Mouse (Mus musculus) inflammation-experienced regulatory T-cells, adult 6 months (primary cell): ENCODE measurements around the gene Riok2. TPM values are rescaled to one million over a fixed set of nuclear protein-coding genes. Genes with fewer than 3 reads are reported as not detected.
"Not testable (repeated sequence)": the region's sequence is repeated elsewhere in the genome, so short reads cannot be mapped to it uniquely, and the experiment has no call there.

Experiments
- ATAC-seq: one replicate; pipeline ENCODE4 v1.8.0; 2017
- polyA plus RNA-seq, 3 experiments: library from polyadenylated mRNA; unstranded; fragments of 100-300 nt; shearing (Covaris generic); gene quantifications; one replicate each; pipeline ENCODE4 v1.2.1; 2017

Gene Riok2
- 10 to 100 TPM; 29.9 to 34.5 (median 31.8) TPM for polyA plus RNA-seq

- peak; percentile 97 for ATAC-seq
Measured at GRCm38 (mm10) chr17:17373918-17374910, at the start of gene Riok2. Gene Riok2, plus strand, starts transcription at chr17:17374309.

DNA sequence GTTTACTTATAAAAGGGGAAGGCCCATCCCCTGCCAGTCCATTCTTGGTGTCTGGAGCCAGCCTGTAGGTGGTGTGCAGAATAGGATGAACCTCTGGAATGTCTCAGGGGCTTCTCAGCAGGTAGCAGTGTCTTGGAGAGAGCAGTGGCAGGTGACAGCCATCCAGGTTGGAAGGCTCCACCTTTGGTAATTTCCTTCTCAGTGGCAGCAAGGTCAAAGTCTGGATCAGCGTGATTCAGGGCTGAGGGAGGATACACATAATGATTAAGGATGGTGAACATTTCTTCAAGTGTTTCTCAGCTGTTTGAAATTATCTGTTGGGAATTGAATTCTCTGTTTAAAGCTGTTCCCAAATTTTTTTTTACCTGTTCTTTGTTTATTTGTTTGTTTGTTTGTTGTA, 48.1 kb upstream of the Riok2 start:
- ATAC-seq: not testable (repeated sequence)

- ATAC-seq: no peak
Measured at GRCm38 (mm10) chr17:17326636-17327035, 47.5 kb upstream of the Riok2 start.

- ATAC-seq: peak; percentile 44
Measured at GRCm38 (mm10) chr17:17345374-17346183, 28.5 kb upstream of the Riok2 start.

GRCm38 (mm10) chr17:17346281-17346680, 27.8 kb upstream of the Riok2 start:
- ATAC-seq: not testable (repeated sequence)

DNA sequence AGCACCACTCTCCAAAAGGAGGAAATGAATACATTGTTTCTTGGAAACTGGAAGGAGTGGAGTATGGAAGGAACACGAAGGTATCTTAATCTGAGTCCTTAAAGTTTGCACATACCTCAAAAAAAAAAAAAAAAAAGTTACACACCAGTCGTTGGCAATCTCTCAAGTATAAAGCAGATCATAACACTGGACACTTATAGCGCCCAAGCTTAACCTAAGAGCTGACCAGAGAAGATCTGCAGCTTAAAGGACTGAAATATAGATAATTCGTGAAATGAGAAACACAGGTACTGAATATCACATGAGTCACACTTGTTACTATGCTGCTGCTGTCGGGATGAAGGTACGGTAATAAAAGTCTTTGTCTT, 575 bp upstream of the Riok2 start:
- no peak for ATAC-seq

DNA sequence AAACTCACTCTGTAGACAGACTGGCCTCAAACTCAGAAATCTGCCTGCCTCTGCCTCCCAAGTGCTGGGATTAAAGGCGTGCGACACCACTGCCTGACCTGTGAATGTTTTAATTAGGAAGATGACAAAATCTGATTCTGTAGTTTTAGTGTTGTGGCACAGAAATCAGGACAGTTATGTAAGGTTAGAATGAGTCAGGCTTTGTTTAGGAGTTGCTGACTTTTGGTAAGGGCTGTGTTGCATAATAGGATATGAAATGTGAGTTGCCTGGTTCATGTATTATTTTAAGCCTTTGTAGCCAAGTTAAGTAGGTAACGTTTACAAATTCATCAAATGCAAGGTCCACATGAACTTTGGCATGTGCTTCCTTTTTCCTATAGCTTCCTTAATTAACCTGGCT, 1.5 kb downstream of the Riok2 start:
- no peak for ATAC-seq

GRCm38 (mm10) chr17:17383703-17384102, 9.6 kb downstream of the Riok2 start:
- no peak for ATAC-seq

DNA sequence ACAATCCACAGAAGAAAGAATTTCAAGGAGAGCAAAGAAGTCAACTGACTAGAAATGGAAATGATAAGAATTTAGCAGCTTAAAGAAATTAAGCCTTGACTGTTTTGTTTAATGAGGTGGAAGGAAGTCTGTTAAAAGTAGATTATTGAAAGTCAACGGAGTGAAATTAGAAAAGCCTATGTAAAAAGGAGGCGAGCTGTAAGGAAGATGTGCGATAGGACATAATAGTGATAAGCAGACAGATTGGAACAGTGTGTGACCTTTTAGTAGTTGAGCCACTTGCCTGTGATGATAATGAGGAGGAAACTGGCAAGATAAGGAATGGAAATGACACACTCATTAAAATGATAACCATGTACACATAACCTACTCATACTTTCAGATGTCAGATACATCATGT, 10.4 kb downstream of the Riok2 start:
- no peak for ATAC-seq

DNA sequence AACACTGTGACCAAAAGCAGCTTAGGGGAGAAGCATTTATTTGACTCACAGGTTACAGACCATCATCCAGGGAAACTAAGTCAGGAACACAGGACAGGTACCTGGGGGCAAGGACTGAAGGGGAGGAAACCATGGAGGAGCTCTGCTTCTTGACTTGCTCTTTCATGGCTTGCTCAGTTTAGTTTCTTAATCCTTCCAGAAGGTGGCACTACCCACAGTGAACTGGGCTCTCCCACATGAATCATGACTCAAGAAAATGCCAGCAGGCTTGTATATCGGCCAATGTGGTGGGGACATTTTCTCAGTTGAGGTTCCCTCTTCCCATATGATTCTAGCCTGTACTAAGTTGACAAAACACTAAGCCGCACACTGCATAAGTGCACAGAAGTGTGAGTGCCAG, 12.0 kb downstream of the Riok2 start:
- ATAC-seq: peak; percentile 50

DNA sequence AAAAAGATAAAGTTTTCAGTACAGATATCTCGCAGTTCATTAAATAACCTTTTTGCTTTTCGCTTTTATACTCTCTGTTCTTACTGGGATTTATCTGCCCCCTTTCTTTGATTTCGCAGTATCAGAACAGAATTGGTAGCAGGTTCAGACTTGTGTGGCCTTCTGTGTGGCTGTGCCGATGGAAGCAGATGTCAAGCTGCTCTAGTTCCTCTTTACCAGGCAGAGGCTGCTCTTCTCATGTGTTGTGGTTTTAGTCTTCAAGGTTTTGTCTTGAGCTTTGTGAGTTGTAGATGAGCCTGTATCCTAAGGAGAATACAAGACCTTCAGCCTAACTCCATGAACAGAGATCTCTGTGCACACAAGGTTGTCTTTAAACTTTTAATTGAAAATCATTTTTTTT, 17.7 kb downstream of the Riok2 start:
- no peak for ATAC-seq

DNA sequence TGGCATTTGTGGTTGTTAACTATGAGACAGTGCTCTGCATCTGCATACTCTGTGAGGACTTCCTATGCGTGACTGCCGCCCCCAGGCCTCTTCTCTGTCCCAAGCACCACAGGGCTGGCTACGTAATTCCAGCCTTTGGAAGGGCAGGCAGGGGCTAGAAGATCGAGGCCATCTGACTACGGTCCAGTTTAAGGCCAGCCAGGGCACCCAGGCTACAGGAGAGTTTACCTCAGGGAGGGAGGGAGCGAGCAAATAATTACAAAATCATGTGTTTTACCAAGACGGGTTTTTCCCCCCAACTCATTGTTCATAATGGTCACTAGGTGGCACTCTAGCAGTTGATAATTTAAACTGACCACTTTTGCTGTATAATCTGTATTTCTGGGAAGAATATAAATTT, 18.8 kb downstream of the Riok2 start:
- no peak for ATAC-seq

GRCm38 (mm10) chr17:17393300-17393699, 19.2 kb downstream of the Riok2 start:
- ATAC-seq: no peak

GRCm38 (mm10) chr17:17394336-17394735, 20.2 kb downstream of the Riok2 start:
- peak; percentile 77 for ATAC-seq

- ATAC-seq: no peak
Measured at GRCm38 (mm10) chr17:17396869-17397268, 22.8 kb downstream of the Riok2 start.

DNA sequence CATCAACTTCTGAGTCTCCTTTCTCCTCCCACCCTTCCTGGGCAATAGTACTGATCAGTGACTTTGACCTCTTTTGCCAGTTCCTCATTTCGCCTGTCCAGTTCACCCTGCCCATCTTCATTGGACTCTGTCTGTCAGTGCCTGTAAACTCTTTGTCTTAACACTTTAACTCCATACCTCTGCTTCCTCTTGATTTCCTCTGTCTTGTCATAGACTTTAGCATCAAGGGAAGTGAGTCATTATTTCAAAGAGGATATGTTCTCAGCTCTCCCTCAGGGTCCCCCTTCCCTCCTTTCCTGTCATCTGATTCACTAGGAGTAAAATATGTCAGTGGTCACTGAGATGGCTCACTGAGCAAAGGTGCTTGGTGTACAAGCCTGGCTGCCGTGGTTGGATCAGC, 24.6 kb downstream of the Riok2 start:
- peak; percentile 31 for ATAC-seq

GRCm38 (mm10) chr17:17402222-17403004, 28.3 kb downstream of the Riok2 start, which contains the start of gene Lix1:
Gene Lix1, plus strand, starts transcription at chr17:17402672.
- ATAC-seq: no peak

DNA sequence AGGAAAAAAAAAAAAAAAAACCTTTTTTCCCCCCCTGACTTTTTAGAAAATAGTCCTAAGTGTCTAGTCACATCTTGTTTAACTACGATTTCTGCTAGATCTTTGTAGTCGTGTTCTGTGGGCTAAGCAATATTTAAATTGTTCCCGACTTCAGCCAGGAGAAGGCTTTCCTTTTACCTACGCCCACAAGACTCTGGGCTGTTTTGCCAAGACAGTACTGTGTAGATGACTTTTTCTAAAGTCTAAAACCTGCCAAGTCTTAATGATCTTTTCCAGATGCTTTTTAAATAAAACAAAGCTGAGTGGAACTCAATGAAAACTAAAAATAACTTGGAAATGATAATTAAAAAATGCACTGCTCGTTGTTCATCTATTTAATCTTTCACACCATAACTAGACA, 28.9 kb downstream of the Riok2 start:
- ATAC-seq: no peak

- no peak for ATAC-seq
Measured at GRCm38 (mm10) chr17:17403578-17404112, 29.5 kb downstream of the Riok2 start.

DNA sequence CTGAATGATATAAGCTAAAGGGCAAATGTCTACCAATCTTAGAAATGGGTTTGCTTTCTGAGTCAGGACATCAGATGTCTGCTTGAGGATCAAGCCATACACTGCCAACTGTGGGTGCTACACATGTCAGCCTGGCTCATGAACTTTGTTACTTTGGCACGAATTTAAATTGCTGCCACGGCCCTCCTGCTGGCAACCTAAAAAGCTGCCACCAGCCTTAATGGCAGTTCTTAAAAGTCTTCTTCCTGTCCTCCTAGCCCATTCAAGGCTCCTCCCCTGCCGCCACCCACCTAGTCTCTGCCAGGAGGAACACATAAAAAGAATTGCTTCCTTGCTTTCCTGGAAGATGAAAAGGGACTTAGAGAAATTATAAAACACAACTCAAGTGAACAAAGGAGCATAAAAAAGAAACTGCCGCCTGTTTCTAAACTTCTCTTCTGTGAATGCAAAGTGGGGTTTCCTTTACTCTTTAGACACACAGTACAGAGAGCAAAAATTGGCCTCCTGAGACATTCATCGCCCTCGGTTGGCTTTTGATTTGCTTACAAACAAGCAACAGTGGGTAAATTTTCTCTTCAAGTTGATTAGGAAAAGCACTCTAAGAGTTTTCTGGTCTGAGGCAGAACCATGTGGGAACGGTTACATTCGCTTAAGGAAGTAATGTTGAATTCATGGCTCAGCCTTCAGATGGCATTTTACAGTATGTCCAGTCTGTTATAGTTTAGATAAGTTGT, 30.9 kb downstream of the Riok2 start:
- peak; percentile 54 for ATAC-seq

- ATAC-seq: no peak
Measured at GRCm38 (mm10) chr17:17405606-17406005, 31.5 kb downstream of the Riok2 start.

GRCm38 (mm10) chr17:17408137-17408536, 34.0 kb downstream of the Riok2 start:
- ATAC-seq: no peak
